Mouse (Mus musculus) embryo, embryonic 11.5 days (tissue): Measurements from ENCODE around the gene Per1.
A peak's percentile ranks its signal among the peaks of the same experiment; 100 is the strongest.

Experiments used
- DNase-seq: peaks from one replicate; pipeline ENCODE4 v3.0.0-alpha.2; 2012; ENCODE audit warnings: low read depth, low spot score

Per1 gene

GRCm38 (mm10) chr11:69064259-69065133, 30.5 kb upstream of the Per1 start:
- no peak for DNase-seq

GRCm38 (mm10) chr11:69065394-69065925, 29.6 kb upstream of the Per1 start:
- no peak for DNase-seq

GRCm38 (mm10) chr11:69066163-69066861, 28.7 kb upstream of the Per1 start:
- DNase-seq = no peak

GRCm38 (mm10) chr11:69066956-69067355, 28.1 kb upstream of the Per1 start:
- DNase-seq = peak; percentile 84

GRCm38 (mm10) chr11:69067601-69068000, 27.4 kb upstream of the Per1 start:
- no peak for DNase-seq

- DNase-seq = no peak
Measured at GRCm38 (mm10) chr11:69070093-69070492, 24.9 kb upstream of the Per1 start.

- DNase-seq = peak; percentile 91
Measured at GRCm38 (mm10) chr11:69070590-69071222, 24.3 kb upstream of the Per1 start, which contains the start of gene Tmem107. Gene Tmem107, plus strand, starts transcription at chr11:69070806.

GRCm38 (mm10) chr11:69071262-69071661, 23.8 kb upstream of the Per1 start:
- DNase-seq = no peak

GRCm38 (mm10) chr11:69072234-69072633, 22.8 kb upstream of the Per1 start:
- no peak for DNase-seq

GRCm38 (mm10) chr11:69072666-69073064, 22.4 kb upstream of the Per1 start:
- no peak for DNase-seq

GRCm38 (mm10) chr11:69073065-69073888, 21.7 kb upstream of the Per1 start:
- peak; percentile 82 for DNase-seq

GRCm38 (mm10) chr11:69073951-69074775, 20.9 kb upstream of the Per1 start:
- no peak for DNase-seq

- DNase-seq = no peak
Measured at GRCm38 (mm10) chr11:69074776-69075069, 20.3 kb upstream of the Per1 start.

- DNase-seq = no peak
Measured at GRCm38 (mm10) chr11:69075764-69076479, 19.1 kb upstream of the Per1 start.

GRCm38 (mm10) chr11:69076572-69076971, 18.4 kb upstream of the Per1 start:
- DNase-seq = no peak

- no peak for DNase-seq
Measured at GRCm38 (mm10) chr11:69077316-69077715, 17.7 kb upstream of the Per1 start.

GRCm38 (mm10) chr11:69078041-69078440, 17.0 kb upstream of the Per1 start:
- DNase-seq = no peak

- no peak for DNase-seq
Measured at GRCm38 (mm10) chr11:69078805-69079438, 16.1 kb upstream of the Per1 start.

GRCm38 (mm10) chr11:69080102-69080854, 14.7 kb upstream of the Per1 start:
- DNase-seq = no peak
